Mouse (Mus musculus) megakaryocyte, embryonic 14.5 days (primary cell): ENCODE measurements around the gene Atp6v1g1. TPM values are rescaled to one million over a fixed set of nuclear protein-coding genes. Genes with fewer than 3 reads are reported as not detected.

Experiments used
- H3K27me3 ChIP-seq: replicated peaks from 2 replicates; pipeline ENCODE3; 2012; ENCODE audit warnings: inconsistent platforms
- H3K36me3 ChIP-seq: replicated peaks from 2 replicates; pipeline ENCODE3; 2012; ENCODE audit warnings: low read length, inconsistent platforms, mixed read lengths
- H3K4me1 ChIP-seq: 2 replicates; pipeline ENCODE4 v1.6.1; 2012; ENCODE audit warnings: inconsistent platforms
- H3K4me3 ChIP-seq: replicated peaks from 2 replicates; pipeline ENCODE3; 2012; ENCODE audit warnings: moderate library complexity, mild to moderate bottlenecking, inconsistent platforms
- H3K9me3 ChIP-seq: 2 replicates; pipeline ENCODE4 v1.6.1; 2012; ENCODE audit warnings: inconsistent platforms
- FLI1 ChIP-seq: IDR thresholded peaks from 2 replicates; pipeline ENCODE4 v1.6.1; 2012; ENCODE audit warnings: low read length, inconsistent platforms, mixed read lengths
- GATA1 ChIP-seq: IDR thresholded peaks from 3 replicates; pipeline ENCODE4 v1.6.1; 2012; ENCODE audit warnings: mixed read lengths, low read length, inconsistent platforms, borderline replicate concordance
- polyA plus RNA-seq: library from polyadenylated mRNA; stranded (reverse); fragments of >175 nt; gene quantifications from 2 replicates; pipeline ENCODE4 v1.2.3, GENCODE M21; 2012; ENCODE audit warnings: low replicate concordance; ENCODE audit not compliant: insufficient read depth

Gene Atp6v1g1
- polyA plus RNA-seq, 1 experiment, result 191 TPM

DNA sequence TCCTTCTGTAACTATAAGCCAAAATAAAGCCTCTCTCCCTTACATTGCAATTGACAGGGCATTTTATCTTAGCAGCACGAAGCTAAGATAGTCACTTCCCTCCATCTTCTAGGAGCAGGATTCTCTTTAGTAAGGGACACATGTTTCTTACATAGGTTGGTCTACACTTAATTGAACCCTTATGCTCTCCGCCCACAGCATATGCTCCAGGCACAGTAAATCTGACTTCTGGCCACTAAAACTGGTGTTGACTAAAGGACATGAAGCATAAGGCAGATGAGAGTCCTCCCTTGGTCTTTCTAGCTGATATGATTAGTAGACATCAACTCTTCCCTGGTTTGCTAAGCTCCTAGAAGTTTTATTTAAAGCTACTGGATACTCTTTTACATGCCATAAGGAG is 31.7 kb upstream of the Atp6v1g1 start:
- TF ChIP-seq FLI1 (no peak), GATA1 (no peak)
- Histone ChIP-seq H3K4me3 (no peak overlapping the region), H3K36me3 (no peaks in the 10 kb centered on the region), H3K27me3 (peaks cover 41% of the 10 kb centered on the region), H3K4me1 (no peaks in the 10 kb centered on the region), H3K9me3 (no peaks in the 10 kb centered on the region)

DNA sequence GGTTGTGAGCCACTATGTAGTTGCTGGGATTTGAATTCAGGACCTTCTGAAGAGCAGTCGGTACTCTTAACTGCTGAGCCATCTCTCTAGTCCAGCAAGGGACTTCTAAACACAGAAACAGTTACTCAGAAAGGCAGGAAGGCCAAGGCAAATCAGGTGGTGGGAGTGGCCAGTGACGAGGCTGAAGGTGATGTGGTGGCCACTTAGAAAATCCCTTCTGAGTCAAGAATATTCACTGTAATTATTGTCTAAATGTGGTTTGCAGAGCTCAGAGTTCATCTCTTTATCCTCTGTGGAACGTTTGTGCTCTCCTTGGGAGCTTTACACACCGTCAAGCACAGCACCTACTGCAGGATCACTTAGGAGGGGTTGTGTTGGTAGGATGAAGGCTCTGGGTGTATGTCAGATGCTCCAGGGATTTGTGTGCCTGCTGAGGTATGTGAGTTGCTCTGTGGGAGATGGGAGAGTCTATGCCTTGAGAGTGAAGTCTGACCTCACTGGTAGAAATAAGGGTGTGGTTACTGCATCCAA is 30.1 kb upstream of the Atp6v1g1 start:
- Histone ChIP-seq H3K36me3 (no peaks in the 10 kb centered on the region), H3K27me3 (peaks cover 37% of the 10 kb centered on the region), H3K4me1 (no peaks in the 10 kb centered on the region), H3K4me3 (no peak overlapping the region), H3K9me3 (0 out of 2 replicates have a peak, but pooled peaks cover 3% of the 10 kb centered on the region)
- TF ChIP-seq FLI1, result no peak
- no peak for TF ChIP-seq GATA1

GRCm38 (mm10) chr4:63515021-63515420 is 29.6 kb upstream of the Atp6v1g1 start:
- no peak for TF ChIP-seq GATA1
- no peak for TF ChIP-seq FLI1
- Histone ChIP-seq H3K9me3 (0 out of 2 replicates have a peak, but pooled peaks cover 5% of the 10 kb centered on the region), H3K27me3 (peaks cover 36% of the 10 kb centered on the region), H3K36me3 (no peaks in the 10 kb centered on the region), H3K4me3 (no peak overlapping the region), H3K4me1 (no peaks in the 10 kb centered on the region)

DNA sequence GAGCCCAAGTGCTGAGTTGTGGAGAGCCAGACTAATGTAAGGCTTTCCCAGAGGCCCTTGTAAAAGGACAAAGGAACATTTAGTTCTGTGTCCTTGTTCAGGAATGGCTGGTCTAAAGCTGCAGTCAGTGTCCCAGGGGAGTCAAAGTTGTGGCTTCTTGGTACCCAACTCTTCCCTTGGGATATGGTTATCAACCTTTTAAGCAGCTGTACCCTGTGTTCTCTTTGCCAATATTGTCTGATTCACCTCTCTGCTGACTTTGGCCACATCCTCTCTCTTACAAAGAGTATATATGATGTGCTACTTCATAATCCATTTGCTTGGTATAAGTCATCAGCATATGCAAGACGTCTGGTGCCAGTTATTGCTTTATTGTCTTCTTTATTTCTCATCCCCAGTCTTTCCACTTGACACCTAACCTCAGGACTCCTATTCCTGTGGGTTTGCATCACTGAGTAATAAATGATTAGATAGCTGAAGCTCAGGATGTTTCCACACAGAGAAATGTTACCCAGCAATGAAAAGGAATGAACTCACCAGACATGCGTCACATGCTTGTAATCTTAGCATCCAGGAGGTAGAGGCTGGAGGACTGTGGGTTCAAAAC is 22.7 kb upstream of the Atp6v1g1 start:
- Histone ChIP-seq H3K36me3 (no peaks in the 10 kb centered on the region), H3K4me3 (no peak overlapping the region), H3K4me1 (no peaks in the 10 kb centered on the region), H3K27me3 (peaks cover 13% of the 10 kb centered on the region), H3K9me3 (0 out of 2 replicates have a peak, but pooled peaks cover 5% of the 10 kb centered on the region)
- TF ChIP-seq FLI1 (no peak), GATA1 (no peak)

DNA sequence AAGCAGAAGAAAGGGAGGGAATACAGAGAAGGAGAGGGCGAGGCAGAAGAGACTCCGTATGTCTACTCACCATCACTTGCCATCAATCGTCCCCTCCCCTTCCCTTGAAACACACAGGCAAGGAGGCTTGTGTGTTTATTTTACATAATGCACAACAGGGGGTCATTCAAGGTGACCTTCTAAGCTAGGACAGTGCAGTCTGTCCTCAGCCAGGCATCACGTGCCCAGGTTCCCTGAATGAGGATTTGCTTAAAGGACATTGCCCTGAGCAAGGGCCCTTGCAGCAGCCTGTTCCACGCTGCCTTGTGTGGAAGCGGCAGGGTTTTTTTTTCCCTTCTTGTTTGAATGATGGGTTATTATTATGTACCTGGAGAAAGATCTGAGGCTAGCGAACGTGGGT is 19.1 kb upstream of the Atp6v1g1 start:
- H3K9me3 ChIP-seq, result no peaks in the 10 kb centered on the region
- H3K36me3 ChIP-seq, result no peaks in the 10 kb centered on the region
- H3K27me3 ChIP-seq, result peaks cover 26% of the 10 kb centered on the region
- H3K4me1 ChIP-seq, result no peaks in the 10 kb centered on the region
- TF ChIP-seq GATA1 (no peak), FLI1 (no peak)
- no peak overlapping the region for H3K4me3 ChIP-seq

DNA sequence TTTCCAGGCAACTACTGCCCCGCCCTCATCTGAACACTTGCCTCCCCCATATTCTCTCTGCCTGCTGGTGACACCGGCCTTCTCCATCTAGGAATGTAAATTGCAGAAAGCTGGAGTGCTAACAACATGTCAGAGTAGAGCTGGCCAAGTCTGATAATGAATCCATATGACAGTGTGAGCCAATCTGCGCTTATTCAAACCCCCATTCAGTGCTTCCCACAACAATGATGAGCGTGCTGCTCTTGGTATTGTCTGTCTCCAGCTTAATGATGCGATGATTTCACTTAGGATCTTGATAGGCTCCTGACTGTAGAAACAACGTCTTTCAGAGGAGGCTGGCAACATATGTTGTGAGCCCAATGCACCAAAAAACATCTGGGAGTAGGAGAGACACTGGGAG is 15.6 kb upstream of the Atp6v1g1 start:
- Histone ChIP-seq H3K9me3 (no peaks in the 10 kb centered on the region), H3K27me3 (peaks cover 30% of the 10 kb centered on the region), H3K36me3 (no peaks in the 10 kb centered on the region), H3K4me1 (no peaks in the 10 kb centered on the region), H3K4me3 (no peak overlapping the region)
- no peak for TF ChIP-seq FLI1
- TF ChIP-seq GATA1, result no peak

GRCm38 (mm10) chr4:63530409-63530808 is 14.2 kb upstream of the Atp6v1g1 start:
- TF ChIP-seq FLI1 (no peak), GATA1 (no peak)
- Histone ChIP-seq H3K4me1 (no peaks in the 10 kb centered on the region), H3K9me3 (no peaks in the 10 kb centered on the region), H3K36me3 (no peaks in the 10 kb centered on the region), H3K4me3 (no peak overlapping the region), H3K27me3 (peaks cover 37% of the 10 kb centered on the region)

DNA sequence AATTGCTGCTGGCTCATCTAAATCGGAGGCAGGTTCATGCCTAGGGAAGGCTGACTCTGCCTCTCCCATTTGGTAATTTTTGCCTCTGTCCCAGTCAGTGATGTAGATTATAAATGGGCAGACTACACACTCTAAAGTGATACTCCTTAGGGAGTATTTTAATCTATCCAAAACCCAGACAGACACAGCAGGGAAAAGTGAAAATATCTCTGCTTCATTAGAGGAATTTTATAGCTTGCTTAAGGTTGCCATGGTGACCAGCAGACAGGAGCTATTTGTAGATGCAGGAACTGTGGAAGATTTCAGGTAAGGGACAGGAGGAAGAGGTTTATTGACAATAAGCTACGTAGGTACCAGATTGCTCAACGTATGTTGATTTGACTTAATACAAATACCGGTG is 7.0 kb upstream of the Atp6v1g1 start:
- Histone ChIP-seq H3K4me1 (peaks cover 5% of the 10 kb centered on the region), H3K27me3 (peaks cover 35% of the 10 kb centered on the region), H3K9me3 (no peaks in the 10 kb centered on the region), H3K36me3 (no peaks in the 10 kb centered on the region), H3K4me3 (no peak overlapping the region)
- TF ChIP-seq FLI1 (no peak), GATA1 (no peak)

DNA sequence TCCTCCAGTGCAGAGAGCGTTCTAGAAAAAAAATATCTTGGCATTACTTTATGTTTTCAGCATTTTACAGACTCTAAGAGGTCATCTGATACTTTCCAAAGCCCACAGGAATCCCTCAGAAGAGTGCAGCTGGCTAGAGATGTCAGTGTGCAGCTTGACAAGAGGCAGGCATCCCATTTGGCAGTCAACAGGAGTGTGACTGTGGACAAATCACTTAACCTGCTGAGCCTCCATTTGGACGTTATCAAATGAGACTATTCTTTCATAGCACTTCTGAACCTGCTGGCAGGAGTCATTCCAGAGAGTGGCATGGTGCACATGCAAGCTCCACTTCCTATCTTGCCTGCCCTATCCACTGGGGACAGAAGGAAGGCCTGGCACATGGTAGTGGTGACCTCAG is 2.4 kb upstream of the Atp6v1g1 start:
- TF ChIP-seq GATA1 (no peak), FLI1 (no peak)
- Histone ChIP-seq H3K4me1 (peaks cover 36% of the 10 kb centered on the region), H3K27me3 (peaks cover 10% of the 10 kb centered on the region), H3K4me3 (no peak overlapping the region), H3K36me3 (peaks cover 2% of the 10 kb centered on the region), H3K9me3 (no peaks in the 10 kb centered on the region)

- Histone ChIP-seq H3K27me3 (peaks cover 6% of the 10 kb centered on the region), H3K4me3 (peak overlapping the region; percentile 88), H3K4me1 (peaks cover 46% of the 10 kb centered on the region), H3K9me3 (no peaks in the 10 kb centered on the region), H3K36me3 (peaks cover 18% of the 10 kb centered on the region)
- TF ChIP-seq GATA1 (no peak), FLI1 (no peak)
Measured at GRCm38 (mm10) chr4:63543746-63544493, 652 bp upstream of the Atp6v1g1 start.
